Mouse (Mus musculus): ENCODE measurements at regions not wholly inside any gene's neighbourhood (a gene's known extent, or its start where the extent isn't known, plus 50 kb on each side); places are given as distances from the start of the nearest gene placed in this dataset.

DNA sequence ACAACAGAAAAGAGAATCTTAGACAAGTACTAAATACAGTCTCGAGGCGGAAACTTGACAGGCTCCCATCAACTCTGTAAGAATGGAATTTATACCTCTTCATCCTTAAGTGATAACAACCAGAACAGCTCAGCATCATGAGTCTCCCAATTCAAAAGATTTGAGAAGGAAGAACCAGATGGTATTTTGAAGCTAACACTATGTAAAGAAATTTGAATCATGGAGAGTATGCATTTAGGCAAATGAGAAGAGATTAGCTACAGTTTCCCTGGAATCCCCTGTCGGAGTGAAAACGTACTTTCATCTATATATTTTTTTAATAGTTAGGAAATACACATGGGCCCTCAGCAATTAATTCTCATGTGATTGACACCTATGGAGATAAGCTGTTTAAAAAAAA is 140.9 kb downstream of the Nrip1 start:
- no peak for DNase-seq (ENCODE audit: low read depth, low spot score)

DNA sequence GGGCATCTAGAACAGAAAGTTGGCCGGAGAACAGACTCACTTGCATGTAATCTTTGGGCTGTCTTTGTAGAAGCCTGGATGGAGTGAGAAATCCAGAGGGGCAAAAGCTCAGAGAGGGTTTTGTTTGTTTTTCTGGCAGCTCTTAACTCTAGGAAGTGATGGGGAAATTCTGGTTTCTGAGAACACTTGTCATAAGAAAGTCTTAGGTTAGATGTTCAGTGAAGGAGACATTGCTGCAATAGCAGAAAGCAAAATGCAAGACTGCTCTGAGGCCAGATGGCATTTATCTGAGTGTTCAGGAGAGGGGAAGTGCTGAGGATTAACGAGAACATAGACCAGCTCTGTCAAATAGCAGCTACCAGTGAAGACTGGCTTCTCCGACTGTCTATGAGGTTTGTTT is 141.5 kb downstream of the Nrip1 start:
- no peak for DNase-seq (ENCODE audit: low read depth, low spot score)

DNA sequence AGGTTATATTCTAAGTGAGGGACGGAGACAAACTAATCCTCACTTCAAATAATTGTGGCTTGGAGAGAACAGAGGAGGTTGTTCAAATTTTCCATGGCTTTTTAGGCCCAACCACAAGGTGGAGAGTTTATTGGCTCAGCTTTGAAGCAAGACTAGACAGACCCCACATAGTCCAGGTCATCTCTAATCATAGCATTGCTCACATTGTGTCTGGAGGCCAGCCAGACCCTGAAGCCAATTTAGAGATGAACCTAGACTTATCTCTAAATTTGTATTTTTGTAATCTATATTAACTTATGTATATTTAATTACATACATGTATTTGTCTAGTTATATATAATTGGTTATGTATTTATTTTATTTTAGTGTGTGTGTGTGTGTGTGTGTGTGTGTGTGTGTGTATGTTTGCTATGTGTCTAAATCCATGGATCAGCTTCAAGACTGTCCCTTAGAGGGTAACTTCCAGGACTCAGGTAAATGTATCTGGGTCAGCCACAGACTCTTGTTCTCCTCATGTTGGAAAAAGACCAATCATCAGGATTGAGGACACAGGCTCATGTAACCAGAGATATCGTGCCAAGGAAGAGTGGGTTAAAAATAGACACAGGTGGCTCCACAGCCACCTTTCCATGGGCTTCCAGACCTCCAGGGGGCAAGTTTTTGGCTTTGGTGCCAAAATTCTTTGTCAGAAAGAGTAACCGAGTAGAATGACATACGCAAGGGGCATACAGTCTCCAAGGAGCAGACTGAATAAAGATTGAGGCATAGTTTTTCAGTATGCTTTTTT is 142.9 kb downstream of the Nrip1 start:
- no peak for DNase-seq (ENCODE audit: low read depth, low spot score)

DNA sequence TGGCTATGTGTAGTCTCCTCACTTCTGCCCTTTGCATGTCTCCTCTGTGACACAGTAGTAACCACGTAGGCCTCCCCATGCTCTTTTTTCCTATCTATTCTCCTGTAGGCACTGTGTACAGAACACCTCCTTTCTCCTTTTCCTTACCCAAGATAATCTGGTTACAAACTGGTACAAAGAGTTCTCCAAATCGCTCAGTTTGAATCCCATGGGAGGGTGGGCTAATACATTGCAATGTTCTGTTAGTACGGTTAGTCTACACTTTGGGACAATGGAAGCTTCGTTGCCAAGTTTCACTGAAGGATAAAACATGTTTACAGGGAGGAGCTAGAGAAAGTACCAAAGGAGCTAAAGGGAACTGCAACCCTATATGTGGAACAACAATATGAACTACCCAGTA is 145.2 kb downstream of the Nrip1 start:
- no peak for DNase-seq (ENCODE audit: low read depth, low spot score)

DNA sequence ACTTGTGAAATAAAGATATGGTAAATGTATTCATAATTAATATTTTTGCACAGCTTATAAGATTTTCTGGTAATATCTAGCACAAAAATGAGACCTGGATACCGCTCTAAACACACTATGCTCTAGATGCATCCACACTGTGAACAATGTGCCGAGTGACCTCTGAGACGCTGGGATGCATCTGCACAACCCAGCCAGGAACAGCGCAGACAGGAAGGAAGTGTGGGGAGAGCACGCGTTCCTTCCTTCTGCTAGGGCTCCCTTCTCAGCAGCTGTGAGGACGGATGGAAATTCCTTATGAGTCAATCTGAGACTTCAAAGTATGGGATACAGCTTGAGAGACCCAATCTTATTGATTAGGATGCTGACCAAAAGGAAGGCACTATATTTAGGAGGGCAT is 147.2 kb downstream of the Nrip1 start:
- DNase-seq (ENCODE audit: low read depth, low spot score): peak; percentile 23

DNA sequence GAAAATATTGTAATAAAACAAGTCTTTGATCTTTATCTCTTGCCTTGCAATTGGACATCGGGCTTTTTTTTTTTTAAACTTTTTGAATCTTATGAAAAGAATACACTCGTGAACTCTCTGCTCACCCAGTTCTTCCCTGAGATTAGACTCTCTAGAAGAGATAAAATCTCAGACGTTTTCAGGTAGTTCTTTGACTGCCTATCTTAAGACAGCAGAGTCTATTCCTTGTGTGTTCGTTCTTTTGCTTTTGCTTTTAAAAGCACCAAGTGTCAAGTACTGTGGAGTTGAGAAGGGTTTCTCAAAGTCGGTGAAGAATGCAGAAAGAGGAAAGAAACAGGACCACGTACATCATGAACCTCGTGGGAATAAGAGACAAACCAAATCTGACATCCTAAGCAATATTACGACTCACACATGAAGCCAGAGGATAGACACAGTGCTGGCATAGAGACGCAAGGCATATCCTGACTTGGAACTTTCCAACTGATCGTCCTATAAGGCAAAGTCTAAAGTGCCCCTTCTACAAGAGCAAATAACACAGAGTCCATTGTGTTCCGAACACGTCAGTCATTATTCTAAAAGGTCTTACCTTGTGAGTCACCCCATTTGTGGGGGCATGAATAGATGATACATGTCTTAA is 147.9 kb downstream of the Nrip1 start:
- DNase-seq (ENCODE audit: low read depth, low spot score): no peak

DNA sequence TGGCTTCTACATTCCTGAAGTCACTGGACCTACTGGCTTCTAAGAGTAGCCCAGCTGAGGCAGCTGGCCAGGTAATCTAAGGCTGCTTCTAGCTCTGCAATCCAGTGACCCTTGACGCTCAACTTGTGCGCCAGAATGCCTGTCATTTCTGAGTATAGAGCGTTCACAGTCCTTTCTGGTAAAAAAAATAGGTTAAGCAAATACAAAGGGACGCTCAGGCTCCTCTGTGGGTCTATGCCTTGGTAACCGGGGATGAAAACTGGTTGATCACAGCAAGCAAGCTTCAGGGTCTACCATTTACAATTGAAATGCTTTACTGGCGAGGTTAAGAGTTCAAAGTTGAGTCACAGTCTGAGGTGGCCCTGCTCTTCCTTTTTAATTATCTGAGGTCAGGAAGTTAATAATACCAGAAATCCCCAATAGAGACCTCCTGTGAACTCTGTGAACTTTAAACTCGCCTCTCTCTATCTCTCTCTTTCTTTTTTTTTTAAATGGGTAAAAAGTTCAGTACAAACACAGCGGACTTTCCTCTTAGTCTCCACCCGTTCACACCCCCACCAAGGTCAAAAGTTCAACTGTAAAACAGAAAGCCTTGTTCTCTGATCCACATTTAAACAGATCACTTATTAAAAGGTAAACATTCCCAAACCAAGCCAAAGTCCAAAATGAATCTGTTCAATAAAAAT is 148.6 kb downstream of the Nrip1 start:
- DNase-seq (ENCODE audit: low read depth, low spot score): peak; percentile 51

DNA sequence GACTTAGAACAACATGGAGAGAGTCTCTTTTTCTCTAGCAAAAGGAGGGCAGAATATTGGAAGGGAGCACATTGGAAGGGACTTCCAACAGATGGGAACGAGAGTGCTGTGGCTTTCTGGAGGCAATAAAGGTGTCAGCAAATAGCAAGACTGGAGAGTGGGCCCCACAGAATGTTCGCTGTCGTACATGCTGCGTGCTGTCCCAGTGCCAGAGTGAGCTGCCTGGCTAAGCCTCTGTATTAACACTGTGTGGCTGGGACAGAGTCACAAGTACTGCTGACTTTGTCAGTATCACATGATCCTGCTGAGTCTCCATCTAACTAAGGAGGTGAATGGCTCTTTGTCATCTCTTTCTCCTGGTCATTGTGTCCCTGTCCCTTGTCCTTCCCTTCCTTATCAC is 149.9 kb downstream of the Nrip1 start:
- DNase-seq (ENCODE audit: low read depth, low spot score): no peak

DNA sequence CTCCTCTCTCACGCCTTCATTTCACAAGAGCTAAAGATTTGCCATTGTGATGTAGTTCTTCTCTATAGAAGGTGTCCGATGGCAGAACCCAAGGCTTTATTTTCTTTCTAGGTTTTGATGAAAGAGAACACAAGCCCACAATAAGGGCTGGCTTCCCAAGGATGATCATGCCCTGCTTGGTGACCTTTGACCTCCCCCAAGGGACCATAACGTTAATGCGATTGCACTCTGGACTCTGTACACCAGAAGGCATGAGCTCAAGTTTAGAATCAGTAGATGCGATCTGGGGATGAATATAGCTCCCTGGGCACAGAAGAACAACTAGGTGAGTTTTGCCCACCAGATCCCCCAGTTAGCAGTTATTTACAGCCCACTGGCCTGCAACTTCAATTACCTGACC is 150.7 kb downstream of the Nrip1 start:
- peak; percentile 37 for DNase-seq (ENCODE audit: low read depth, low spot score)

DNA sequence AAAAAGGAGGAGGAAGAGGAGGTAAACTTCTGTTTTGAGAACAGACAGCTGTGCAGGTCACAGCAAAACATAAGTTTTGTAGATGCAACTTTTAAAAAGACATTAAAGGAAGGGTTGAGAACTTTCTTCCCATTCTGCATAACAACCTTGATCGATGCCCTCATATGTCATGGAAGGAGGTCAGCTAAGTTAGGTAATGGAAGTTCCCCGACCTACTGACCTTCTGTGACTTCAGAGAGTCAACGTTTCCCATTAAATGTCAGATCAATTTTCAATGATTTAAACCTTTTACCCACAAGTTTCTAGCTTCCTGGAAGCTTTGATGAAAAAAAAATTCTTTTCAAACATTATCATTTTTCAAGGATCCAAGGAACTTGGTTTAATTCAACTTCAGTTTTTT is 153.2 kb downstream of the Nrip1 start:
- no peak for DNase-seq (ENCODE audit: low read depth, low spot score)

DNA sequence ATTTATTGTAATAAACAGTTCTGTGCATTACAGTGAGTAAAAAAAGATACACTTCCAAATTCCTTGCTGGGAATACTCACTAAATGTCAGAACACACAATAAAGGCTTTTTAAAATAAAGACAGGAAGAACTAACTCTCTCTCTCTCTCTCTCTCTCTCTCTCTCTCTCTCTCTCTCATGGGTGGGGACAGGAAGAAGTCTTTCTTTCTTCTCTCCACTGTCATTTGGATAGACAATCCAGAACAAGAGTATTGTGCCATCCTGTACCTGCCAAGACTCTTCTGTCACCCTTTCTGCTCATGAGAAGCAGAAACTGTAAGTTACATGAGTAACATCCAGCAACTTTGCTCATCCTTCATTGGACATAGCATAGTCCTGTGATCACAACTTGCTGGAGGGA is 154.4 kb downstream of the Nrip1 start:
- no peak for DNase-seq (ENCODE audit: low read depth, low spot score)

DNA sequence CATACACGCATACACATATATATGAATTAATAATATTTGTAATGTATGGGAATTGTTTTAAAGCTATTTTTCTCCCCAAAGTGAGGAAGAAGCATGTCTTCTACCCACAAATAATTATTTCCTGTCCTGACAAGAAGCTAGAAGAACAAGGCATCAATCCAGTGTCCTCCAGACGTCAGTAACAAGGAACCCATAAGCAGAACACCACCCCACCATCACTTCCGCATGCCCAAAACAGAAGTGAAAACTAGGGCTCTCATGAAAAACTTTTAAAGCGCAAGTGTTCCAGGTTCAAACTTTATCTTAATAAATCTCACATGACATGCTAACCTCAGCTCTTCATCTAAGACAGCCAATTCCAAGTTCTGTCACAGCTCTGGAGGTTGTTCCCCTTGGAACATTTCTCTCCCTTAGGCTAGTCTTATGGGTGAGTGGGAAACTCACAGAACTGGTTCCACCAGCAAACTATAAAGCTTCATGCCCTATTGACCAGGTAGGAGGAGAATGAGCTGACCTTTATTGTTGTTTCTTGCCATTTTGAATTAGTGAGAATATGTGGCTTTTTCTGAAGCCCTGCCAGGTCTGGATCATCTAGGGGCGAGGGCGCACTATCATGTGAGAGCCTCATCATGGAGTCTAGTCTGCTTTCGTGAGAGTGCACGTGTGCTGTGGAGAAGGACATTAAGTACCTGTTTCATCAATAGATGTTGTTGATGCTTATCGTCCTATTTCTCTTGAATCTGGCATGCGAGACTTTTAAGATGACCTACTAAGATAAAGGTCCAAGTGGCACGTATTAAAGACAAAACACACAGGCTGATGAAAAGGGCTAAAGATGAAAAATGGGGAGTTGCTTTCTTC is 155.1 kb downstream of the Nrip1 start:
- no peak for DNase-seq (ENCODE audit: low read depth, low spot score)

DNA sequence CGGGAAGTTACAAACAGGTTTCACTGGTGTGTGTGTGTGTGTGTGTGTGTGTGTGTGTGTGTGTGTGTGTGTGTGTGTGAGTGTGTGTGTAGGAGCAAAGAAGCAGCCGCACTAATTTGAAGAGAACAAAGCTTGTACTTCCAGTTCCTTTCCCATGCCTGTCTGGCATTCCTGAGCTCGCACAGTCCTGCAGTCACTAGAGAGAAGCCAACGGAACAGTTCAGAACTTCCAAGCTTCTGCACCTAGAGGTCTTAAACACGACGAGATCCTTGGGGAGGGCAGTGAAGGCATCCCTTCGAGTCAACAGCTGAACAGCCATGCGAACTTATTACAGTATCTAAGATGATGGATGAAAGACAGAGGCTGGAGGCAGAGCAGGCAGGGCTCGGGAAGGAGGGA is 157.4 kb downstream of the Nrip1 start:
- DNase-seq (ENCODE audit: low read depth, low spot score): no peak

DNA sequence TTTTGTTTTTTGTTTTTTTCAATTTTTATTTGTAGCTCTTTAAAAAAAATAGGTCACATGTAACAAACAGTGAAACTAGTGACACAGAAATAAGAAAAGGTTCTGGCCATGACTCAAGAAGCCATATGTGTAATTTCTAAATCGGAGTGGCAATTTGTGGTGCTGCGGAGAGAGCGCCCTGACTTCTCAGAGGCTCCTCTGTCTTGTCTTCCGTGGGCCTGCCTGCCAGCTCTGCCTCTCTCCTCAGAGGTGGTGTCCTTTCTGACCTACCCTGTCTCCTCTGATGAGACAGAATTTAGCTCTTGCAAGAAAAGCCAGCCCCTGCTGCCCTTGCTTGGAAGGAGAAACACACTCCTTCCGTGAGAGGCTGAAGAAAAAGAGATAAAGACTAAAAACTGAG is 158.1 kb downstream of the Nrip1 start:
- DNase-seq (ENCODE audit: low read depth, low spot score): no peak

DNA sequence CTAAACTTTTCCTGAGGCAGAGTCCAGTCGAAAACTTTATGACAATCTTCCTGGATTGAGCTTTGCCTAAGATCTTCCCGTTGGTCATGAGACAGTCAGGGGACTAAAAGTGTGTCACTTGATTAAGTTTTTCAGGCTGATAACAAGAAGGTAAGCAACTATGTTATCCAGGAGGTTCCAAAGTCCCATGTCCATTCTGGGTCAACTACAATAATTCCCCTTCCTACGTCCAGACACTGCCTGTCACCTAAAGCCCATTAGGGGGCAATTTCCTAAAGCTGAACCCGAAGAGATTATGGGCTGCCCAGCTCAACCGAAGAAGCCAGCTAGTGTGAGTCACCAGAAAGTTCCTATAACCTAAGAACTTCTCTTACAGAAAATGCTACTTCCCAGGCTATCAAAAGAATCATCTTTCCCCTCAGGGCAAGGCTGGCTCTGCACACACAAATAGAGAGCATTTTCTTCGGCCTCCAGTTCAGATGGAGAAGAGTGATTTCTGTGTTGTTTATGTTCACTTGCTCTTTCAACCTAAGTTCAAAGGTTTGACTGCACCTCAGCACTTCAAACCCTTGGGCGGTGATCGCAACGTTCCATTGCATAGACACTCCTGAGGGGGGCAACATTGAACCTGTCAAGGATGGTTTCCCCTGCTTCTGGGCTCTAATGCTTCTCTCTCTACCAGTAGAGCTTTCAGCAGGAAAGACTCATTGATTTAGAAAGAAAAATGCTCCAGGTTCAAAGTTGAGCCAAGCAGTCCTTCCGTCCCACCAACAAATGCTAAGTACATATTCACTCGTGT is 171.7 kb downstream of the Nrip1 start:
- no peak for DNase-seq (ENCODE audit: low read depth, low spot score)

DNA sequence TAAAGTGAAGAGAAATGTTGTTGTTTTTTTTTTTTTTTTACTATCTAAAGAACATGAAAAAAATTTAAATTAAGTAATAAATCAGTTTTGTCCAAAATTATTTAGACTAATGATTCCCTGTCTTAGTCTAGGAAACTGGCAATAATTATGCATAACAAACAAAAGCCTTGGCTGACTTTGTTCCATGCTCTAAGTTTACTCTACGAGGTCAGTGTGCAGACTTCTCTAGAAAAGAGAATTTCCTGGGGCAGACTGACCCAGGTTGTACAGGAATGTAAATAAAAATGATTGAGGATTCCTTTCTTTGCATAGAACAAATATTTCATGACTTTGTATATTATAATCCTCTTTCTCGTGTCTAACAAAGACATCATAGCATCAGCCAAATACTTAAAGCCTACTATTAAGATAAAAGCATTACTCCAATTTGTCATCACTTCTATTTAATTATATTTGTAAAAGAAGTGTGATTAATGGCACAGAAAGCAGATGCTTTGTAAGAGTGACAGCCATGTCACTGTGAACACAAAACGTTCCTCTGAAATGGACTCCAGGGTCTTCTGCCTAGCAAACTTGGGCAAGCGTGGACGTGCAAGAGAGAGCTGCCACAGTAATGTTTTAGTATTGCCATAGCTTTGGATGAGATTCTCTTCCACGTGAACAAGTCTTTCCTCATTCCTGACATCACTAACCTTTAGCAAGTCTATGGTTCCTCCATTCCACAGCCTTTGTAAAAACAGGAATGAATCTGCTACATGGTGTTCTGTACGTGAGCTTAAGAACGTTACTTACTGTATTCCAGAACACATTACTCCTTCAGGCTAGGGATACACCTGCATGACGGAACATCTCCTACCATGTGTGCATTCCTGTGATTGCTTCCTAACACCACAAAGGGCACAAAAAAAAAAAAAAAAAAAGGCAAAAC is 172.6 kb downstream of the Nrip1 start:
- no peak for DNase-seq (ENCODE audit: low read depth, low spot score)

DNA sequence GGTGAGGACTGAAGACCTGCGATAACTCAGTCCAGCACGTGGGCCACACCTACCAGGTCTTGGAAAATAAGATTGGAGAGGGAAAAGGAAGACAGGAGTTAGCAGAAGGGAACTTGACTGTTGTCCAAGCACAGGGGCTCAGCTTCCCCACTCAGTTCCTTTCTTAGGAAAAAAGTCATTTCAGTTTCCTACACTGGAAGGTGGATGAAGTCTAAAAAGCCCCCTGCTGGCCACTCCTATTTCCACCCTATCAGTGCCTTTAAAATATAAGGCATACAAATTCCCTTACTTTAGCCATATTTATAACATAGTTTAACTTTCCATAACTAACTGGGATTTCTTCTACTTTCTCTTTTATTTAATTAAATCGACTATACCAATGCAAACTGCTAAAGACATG is 173.4 kb downstream of the Nrip1 start:
- peak; percentile 32 for DNase-seq (ENCODE audit: low read depth, low spot score)

DNA sequence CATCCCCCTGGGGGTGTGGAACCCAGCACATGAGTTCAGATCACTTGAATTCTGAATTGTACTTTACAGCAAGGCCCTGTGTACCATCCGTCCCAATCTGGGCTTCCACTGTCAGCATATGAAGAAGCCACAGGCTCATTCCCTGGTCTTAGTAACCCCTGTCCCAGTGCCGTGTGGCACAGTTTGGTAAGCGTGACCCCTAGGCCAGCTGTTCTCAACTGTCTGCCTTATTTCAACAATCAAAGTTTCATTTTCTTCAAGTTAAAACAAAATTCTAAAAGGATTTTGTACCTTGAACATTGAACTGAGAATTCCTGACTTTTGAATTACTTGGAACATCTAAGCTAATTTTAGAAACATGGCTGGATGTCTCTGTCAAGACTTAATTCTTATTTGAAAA is 174.6 kb downstream of the Nrip1 start:
- DNase-seq (ENCODE audit: low read depth, low spot score): no peak

DNA sequence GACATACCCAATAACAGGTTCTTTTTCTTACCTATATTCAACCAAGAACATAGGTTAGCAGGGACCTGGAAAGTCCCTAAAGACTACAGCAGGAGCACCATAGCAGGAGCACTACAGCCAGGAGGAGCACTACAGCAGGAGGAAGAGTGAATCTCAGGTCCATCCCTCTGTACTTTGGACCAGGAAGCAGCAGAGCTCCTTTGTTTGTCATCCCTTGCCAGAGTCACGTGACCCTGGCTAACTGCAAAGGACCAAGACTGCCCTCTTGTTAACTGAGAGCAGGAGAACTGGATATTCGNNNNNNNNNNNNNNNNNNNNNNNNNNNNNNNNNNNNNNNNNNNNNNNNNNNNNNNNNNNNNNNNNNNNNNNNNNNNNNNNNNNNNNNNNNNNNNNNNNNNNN is 172.2 kb upstream of the Samsn1 start:
- no peak for DNase-seq (ENCODE audit: low read depth, low spot score)

DNA sequence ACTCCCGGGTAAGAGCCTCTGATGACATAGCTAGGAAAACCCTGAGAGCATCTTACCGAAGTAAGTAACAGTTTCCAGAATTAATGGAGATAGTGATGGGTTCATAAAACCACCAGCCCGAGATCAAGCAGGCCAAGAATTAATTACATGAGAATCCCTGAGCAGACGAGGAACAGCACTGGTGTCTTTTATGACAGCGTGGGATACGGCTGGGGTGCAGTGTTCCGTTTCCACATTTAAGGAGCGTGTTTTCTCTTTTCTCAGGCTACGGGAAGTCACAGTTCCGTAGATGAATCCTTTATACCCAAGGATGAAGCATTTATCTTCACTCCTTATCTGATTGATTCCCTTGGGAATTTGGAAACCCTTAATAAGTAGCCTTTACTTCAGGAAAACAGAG is 169.1 kb upstream of the Samsn1 start:
- DNase-seq (ENCODE audit: low read depth, low spot score): no peak
